In the genomic region with DNA sequence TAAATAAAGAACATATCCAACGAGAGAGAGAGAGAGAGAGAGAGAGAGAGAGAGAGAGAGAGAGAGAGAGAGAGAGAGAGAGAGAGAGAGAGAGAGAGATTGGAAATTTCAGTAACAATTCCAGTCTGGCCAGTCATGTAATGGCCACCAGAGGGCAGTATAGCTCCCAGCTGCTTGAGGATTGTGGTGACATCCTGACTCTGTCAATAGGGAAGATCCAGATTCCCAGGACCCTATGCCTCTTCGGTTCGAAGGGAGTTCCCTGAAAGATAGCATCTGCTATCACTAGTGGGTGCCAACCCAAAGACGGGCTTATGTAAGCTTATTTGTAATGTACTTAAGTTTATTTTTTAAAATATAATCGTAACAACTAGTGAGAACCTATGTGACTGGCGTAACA, we compare ENCODE assay signal across 7 mouse cellular contexts.
DNase-seq lines count a peak whose midpoint lies in the region; ATAC-seq and TF ChIP-seq lines count a peak whose summit lies in the region.

No protein-coding gene starts in this region.

- H3K9me3 ChIP-seq in midbrain, embryonic 12.5 days, result no peaks in the 10 kb centered on the region
- no peaks in the 10 kb centered on the region for H3K9me3 ChIP-seq in midbrain, embryonic 15.5 days
- H3K9me3 ChIP-seq in forebrain, postnatal 0 days (ENCODE audit: low read length), result no peaks in the 10 kb centered on the region

- WGBS in midbrain, embryonic 12.5 days, result 54% methylated on average over 6 of the region's 6 CpGs
- WGBS in midbrain, embryonic 15.5 days, result 59% methylated on average over 6 of the region's 6 CpGs
- 58% methylated on average over 6 of the region's 6 CpGs for WGBS in forebrain, postnatal 0 days

- H3K4me1 ChIP-seq in midbrain, embryonic 12.5 days, result no peaks in the 10 kb centered on the region
- no peaks in the 10 kb centered on the region for H3K4me1 ChIP-seq in midbrain, embryonic 15.5 days
- no peaks in the 10 kb centered on the region for H3K4me1 ChIP-seq in forebrain, postnatal 0 days (ENCODE audit: insufficient read depth)

- no peak overlapping the region for H3K4me3 ChIP-seq in midbrain, embryonic 12.5 days
- H3K4me3 ChIP-seq in midbrain, embryonic 15.5 days, result no peak overlapping the region
- no peak overlapping the region for H3K4me3 ChIP-seq in forebrain, postnatal 0 days (ENCODE audit: low read depth, low read length)

- H3K27me3 ChIP-seq in midbrain, embryonic 12.5 days, result no peaks in the 10 kb centered on the region
- H3K27me3 ChIP-seq in midbrain, embryonic 15.5 days (replicated peaks), result no peaks in the 10 kb centered on the region
- no peaks in the 10 kb centered on the region for H3K27me3 ChIP-seq in forebrain, postnatal 0 days (ENCODE audit: insufficient read depth, low read length)

- intact Hi-C loops in left cerebral cortex, postnatal 25 days (cut with DNase I), result loop anchor here (2.0 kb wide), 1 partner anchor 75 kb away; no protein-coding TSS in a partner anchor

- 0 out of 2 replicates have a peak, but pooled peaks have one; percentile 52 for ATAC-seq in midbrain, embryonic 12.5 days (ENCODE audit: low FRiP score, low read depth)
- no peak; the same call in 1 of the 2 replicates for ATAC-seq in midbrain, embryonic 15.5 days (replicated peaks)
- peak; percentile 70 for ATAC-seq in forebrain, postnatal 0 days

- H3K4me2 ChIP-seq in midbrain, embryonic 12.5 days (replicated peaks), result no peak overlapping the region
- no peak overlapping the region for H3K4me2 ChIP-seq in midbrain, embryonic 15.5 days
- H3K4me2 ChIP-seq in forebrain, postnatal 0 days (ENCODE audit: low read depth), result no peak overlapping the region

- peak; percentile 18 for DNase-seq in Muller cell, postnatal 12 days (ENCODE audit: inconsistent ontology term)
- DNase-seq in c-Kit-positive CD71-positive TER-119-negative erythroid progenitor cells, embryonic 14.5 days (ENCODE audit: low read depth), result peak; percentile 19
- DNase-seq in forebrain, postnatal 0 days, result peak; percentile 57
- DNase-seq in left cerebral cortex, postnatal 25 days (ENCODE audit: low spot score in 2 of 2), result peak; percentile 57 to 60
- DNase-seq in retina, embryonic 14.5 days (ENCODE audit: low spot score), result peak; percentile 79

- no peaks in the 10 kb centered on the region for H3K36me3 ChIP-seq in midbrain, embryonic 12.5 days
- no peaks in the 10 kb centered on the region for H3K36me3 ChIP-seq in midbrain, embryonic 15.5 days (replicated peaks)
- no peaks in the 10 kb centered on the region for H3K36me3 ChIP-seq in forebrain, postnatal 0 days (ENCODE audit: insufficient read depth)

- TF ChIP-seq CTCF in forebrain, postnatal 0 days (IDR thresholded peaks at IDR 0.05; ENCODE audit: low read depth), result peak; percentile 79

- H3K27ac ChIP-seq in midbrain, embryonic 12.5 days (replicated peaks), result no peak overlapping the region
- no peak overlapping the region for H3K27ac ChIP-seq in midbrain, embryonic 15.5 days
- H3K27ac ChIP-seq in forebrain, postnatal 0 days (ENCODE audit: low read depth, low read length), result no peak overlapping the region

- H3K9ac ChIP-seq in midbrain, embryonic 12.5 days (replicated peaks), result no peak overlapping the region
- H3K9ac ChIP-seq in midbrain, embryonic 15.5 days, result no peak overlapping the region
- no peak overlapping the region for H3K9ac ChIP-seq in forebrain, postnatal 0 days

Comparison
In these comparisons a context has a peak if more than half of its experiments do, and no peak if none do; other contexts are left out.
1. DNase-seq: peak in every context shown above with its lines; median percentile 79 in retina, embryonic 14.5 days; 58 in left cerebral cortex, postnatal 25 days; 57 in forebrain, postnatal 0 days; 19 in c-Kit-positive CD71-positive TER-119-negative erythroid progenitor cells, embryonic 14.5 days; 18 in Muller cell, postnatal 12 days.